Mouse (Mus musculus): ENCODE results near the gene Rpl18. TPM values are rescaled to one million over a fixed set of nuclear protein-coding genes. Genes with fewer than 3 reads are reported as not detected.
A peak's percentile ranks its signal among the peaks of the same experiment; 100 is the strongest.

Gene Rpl18
- total and polyA plus RNA-seq, 2 experiments from 2014 or later: 535 to 1,175 TPM

GRCm38 (mm10) chr7:45700301-45701015, 14.8 kb upstream of the Rpl18 start:
- DNase-seq (ENCODE audit: low spot score) (peak; percentile 88), ATAC-seq (no peak)
- 2% methylated on average over 20 of the region's 20 CpGs for WGBS
- Histone ChIP-seq H3K4me2 (ENCODE audit: low read depth, low read length) (peak overlapping the region; percentile 91), H3K4me1 (ENCODE audit: insufficient read depth, low read length) (peaks cover 22% of the 10 kb centered on the region), H3K9ac (replicated peaks; ENCODE audit: low read length) (peak overlapping the region; percentile 71), H3K36me3 (ENCODE audit: insufficient read depth, low read length) (no peaks in the 10 kb centered on the region), H3K27me3 (ENCODE audit: insufficient read depth, low read length) (no peaks in the 10 kb centered on the region), H3K4me3 (ENCODE audit: low read length) (peak overlapping the region; percentile 50), H3K9me3 (ENCODE audit: low read length) (no peaks in the 10 kb centered on the region), H3K27ac (peak overlapping the region; percentile 90)
- no peak for TF ChIP-seq CTCF (IDR thresholded peaks at IDR 0.05; ENCODE audit: low read depth)

GRCm38 (mm10) chr7:45701072-45701471, 14.2 kb upstream of the Rpl18 start:
- Histone ChIP-seq H3K27ac (peak overlapping the region; percentile 90; the same call in 1 of the 2 replicates), H3K4me1 (ENCODE audit: insufficient read depth, low read length) (peaks cover 24% of the 10 kb centered on the region), H3K27me3 (ENCODE audit: insufficient read depth, low read length) (no peaks in the 10 kb centered on the region), H3K9me3 (ENCODE audit: low read length) (no peaks in the 10 kb centered on the region), H3K9ac (replicated peaks; ENCODE audit: low read length) (peak overlapping the region; percentile 45), H3K4me2 (ENCODE audit: low read depth, low read length) (peak overlapping the region; percentile 91), H3K4me3 (ENCODE audit: low read length) (peak overlapping the region; percentile 50), H3K36me3 (ENCODE audit: insufficient read depth, low read length) (no peaks in the 10 kb centered on the region)
- no peak for ATAC-seq
- 30% methylated on average over 11 of the region's 11 CpGs for WGBS
- DNase-seq (ENCODE audit: low spot score): no peak
- TF ChIP-seq CTCF (IDR thresholded peaks at IDR 0.05; ENCODE audit: low read depth): no peak

- H3K27me3 ChIP-seq (ENCODE audit: insufficient read depth, low read length): no peaks in the 10 kb centered on the region
- H3K9ac ChIP-seq (replicated peaks; ENCODE audit: low read length): peak overlapping the region; percentile 45; the same call in 1 of the 2 replicates
- no peaks in the 10 kb centered on the region for H3K9me3 ChIP-seq (ENCODE audit: low read length)
- ATAC-seq (no peak), DNase-seq (ENCODE audit: low spot score) (no peak)
- H3K36me3 ChIP-seq (ENCODE audit: insufficient read depth, low read length): no peaks in the 10 kb centered on the region
- peak overlapping the region; percentile 91; the same call in 1 of the 2 replicates for H3K4me2 ChIP-seq (ENCODE audit: low read depth, low read length)
- 84% methylated on average over 11 of the region's 11 CpGs for WGBS
- H3K27ac ChIP-seq: no peak overlapping the region
- TF ChIP-seq CTCF (IDR thresholded peaks at IDR 0.05; ENCODE audit: low read depth): no peak
- peaks cover 24% of the 10 kb centered on the region for H3K4me1 ChIP-seq (ENCODE audit: insufficient read depth, low read length)
- H3K4me3 ChIP-seq (ENCODE audit: low read length): no peak overlapping the region
These were observed 13.7 kb upstream of the Rpl18 start for GRCm38 (mm10) chr7:45701607-45702006.

- H3K27me3 ChIP-seq (ENCODE audit: insufficient read depth, low read length): no peaks in the 10 kb centered on the region
- peaks cover 27% of the 10 kb centered on the region for H3K4me1 ChIP-seq (ENCODE audit: insufficient read depth, low read length)
- 92% methylated on average over 11 of the region's 11 CpGs for WGBS
- H3K9me3 ChIP-seq (ENCODE audit: low read length): no peaks in the 10 kb centered on the region
- ATAC-seq (no peak), DNase-seq (ENCODE audit: low spot score) (no peak)
- H3K4me3 ChIP-seq (ENCODE audit: low read length): no peak overlapping the region
- H3K4me2 ChIP-seq (ENCODE audit: low read depth, low read length): no peak overlapping the region
- no peak overlapping the region for H3K27ac ChIP-seq
- no peaks in the 10 kb centered on the region for H3K36me3 ChIP-seq (ENCODE audit: insufficient read depth, low read length)
- no peak overlapping the region for H3K9ac ChIP-seq (replicated peaks; ENCODE audit: low read length)
- no peak for TF ChIP-seq CTCF (IDR thresholded peaks at IDR 0.05; ENCODE audit: low read depth)
These were observed 12.9 kb upstream of the Rpl18 start for GRCm38 (mm10) chr7:45702316-45702715.

- no peak for TF ChIP-seq CTCF (IDR thresholded peaks at IDR 0.05; ENCODE audit: low read depth)
- Histone ChIP-seq H3K36me3 (ENCODE audit: insufficient read depth, low read length) (no peaks in the 10 kb centered on the region), H3K27me3 (ENCODE audit: insufficient read depth, low read length) (no peaks in the 10 kb centered on the region), H3K27ac (peak overlapping the region; percentile 93; the same call in 1 of the 2 replicates), H3K4me3 (ENCODE audit: low read length) (no peak overlapping the region; the same call in 1 of the 2 replicates), H3K9me3 (ENCODE audit: low read length) (no peaks in the 10 kb centered on the region), H3K9ac (replicated peaks; ENCODE audit: low read length) (peak overlapping the region; percentile 55; the same call in 1 of the 2 replicates), H3K4me1 (ENCODE audit: insufficient read depth, low read length) (peaks cover 33% of the 10 kb centered on the region), H3K4me2 (ENCODE audit: low read depth, low read length) (peak overlapping the region; percentile 90)
- no peak for DNase-seq (ENCODE audit: low spot score)
- WGBS: 89% methylated on average over 17 of the region's 17 CpGs
- ATAC-seq: no peak
These were observed 12.3 kb upstream of the Rpl18 start for GRCm38 (mm10) chr7:45702809-45703520.

GRCm38 (mm10) chr7:45703521-45704033, 11.7 kb upstream of the Rpl18 start:
- DNase-seq (ENCODE audit: low spot score) (no peak), ATAC-seq (no peak)
- H3K9me3 ChIP-seq (ENCODE audit: low read length): no peaks in the 10 kb centered on the region
- no peaks in the 10 kb centered on the region for H3K27me3 ChIP-seq (ENCODE audit: insufficient read depth, low read length)
- peak overlapping the region; percentile 90 for H3K4me2 ChIP-seq (ENCODE audit: low read depth, low read length)
- H3K27ac ChIP-seq: peak overlapping the region; percentile 93
- H3K9ac ChIP-seq (replicated peaks; ENCODE audit: low read length): peak overlapping the region; percentile 55
- TF ChIP-seq CTCF (IDR thresholded peaks at IDR 0.05; ENCODE audit: low read depth): no peak
- no peaks in the 10 kb centered on the region for H3K36me3 ChIP-seq (ENCODE audit: insufficient read depth, low read length)
- H3K4me1 ChIP-seq (ENCODE audit: insufficient read depth, low read length): peaks cover 39% of the 10 kb centered on the region
- H3K4me3 ChIP-seq (ENCODE audit: low read length): peak overlapping the region; percentile 49
- 41% methylated on average over 12 of the region's 12 CpGs for WGBS
